In genomic region chr1:52231939-52232765, GRCm38 (mm10) we compare ENCODE assay signal across 8 mouse cellular contexts. TPM values are rescaled to one million over a fixed set of nuclear protein-coding genes. Genes with fewer than 3 reads are reported as not detected.
DNase-seq lines count a peak whose midpoint lies in the region; ATAC-seq and TF ChIP-seq lines count a peak whose summit lies in the region.

No protein-coding gene starts in this region.

- no peaks in the 10 kb centered on the region for H3K9me3 ChIP-seq in hindbrain, postnatal 0 days (ENCODE audit: low read length)

- peak; percentile 51 for ATAC-seq in hindbrain, postnatal 0 days
- ATAC-seq in megakaryocyte, adult 5-6 weeks (ENCODE audit: poor library complexity, severe bottlenecking) = peak; percentile 55

- under 1% methylated on average over 55 of the region's 69 CpGs for WGBS in hindbrain, postnatal 0 days

- no peaks in the 10 kb centered on the region for H3K27me3 ChIP-seq in hindbrain, postnatal 0 days (ENCODE audit: insufficient read depth, low read length)

- H3K4me2 ChIP-seq in hindbrain, postnatal 0 days (ENCODE audit: low read depth, low read length) = peak overlapping the region; percentile 75

- peak; percentile 20 for DNase-seq in WW6 (ENCODE audit: low read depth, low spot score)
- peak; percentile 62 to 73 for DNase-seq in cerebellum, postnatal 36 days
- DNase-seq in gastrocnemius, adult 18-20 months (ENCODE audit: low spot score) = peak; percentile 41
- peak; percentile 77 for DNase-seq in hindbrain, postnatal 0 days (ENCODE audit: low spot score)
- peak; percentile 44 to 51 for DNase-seq in left cerebral cortex, adult 8-10 months (ENCODE audit: low spot score in 2 of 2)
- DNase-seq in right cerebral cortex, adult 18-20 months = peak; percentile 71
- peak; percentile 55 for DNase-seq in urinary bladder, postnatal 14 days (ENCODE audit: low spot score)

- H3K4me1 ChIP-seq in hindbrain, postnatal 0 days (ENCODE audit: insufficient read depth, low read length) = 0 out of 2 replicates have a peak, but pooled peaks cover 4% of the 10 kb centered on the region

- peak overlapping the region; percentile 94 for H3K27ac ChIP-seq in hindbrain, postnatal 0 days

- peak overlapping the region; percentile 97 for H3K9ac ChIP-seq in hindbrain, postnatal 0 days (replicated peaks; ENCODE audit: low read length)

- H3K4me3 ChIP-seq in hindbrain, postnatal 0 days (ENCODE audit: low read length) = peak overlapping the region; percentile 76

- no peak for TF ChIP-seq CTCF in hindbrain, postnatal 0 days (IDR thresholded peaks at IDR 0.05; ENCODE audit: low read depth)

- no peaks in the 10 kb centered on the region for H3K36me3 ChIP-seq in hindbrain, postnatal 0 days (ENCODE audit: insufficient read depth, low read length)

RNA-seq across cellular contexts. Expression of gene Gls, which starts 0.9 kb away (rescaled TPM):
- total RNA-seq in gastrocnemius, adult 18-20 months (2021) = 10 to 100 TPM; 81.6 to 85.6 TPM
- 134 and 152 TPM in 2 replicates for total RNA-seq in hindbrain, postnatal 0 days (2014; rRNA removed)
- polyA plus RNA-seq in hindbrain, postnatal 0 days (2015; fragmentation: Nextera tagmentation; extraction: Ambion mirVana) = 24.7 and 25.7 TPM in 2 replicates
- 100 to 1,000 TPM; 305 to 350 (median 337) TPM for total RNA-seq in left cerebral cortex, adult 8-10 months (2022)
- 136 and 170 TPM in 2 replicates for total RNA-seq in megakaryocyte, adult 5-6 weeks (2015)
- total RNA-seq in megakaryocyte, adult 5-6 weeks (2017) = 118 and 133 TPM in 2 replicates

Comparison
In these comparisons a context has a peak if more than half of its experiments do, and no peak if none do; other contexts are left out.
1. Peak in every context shown above with its lines: DNase-seq, ATAC-seq, H3K4me3 ChIP-seq and H3K27ac ChIP-seq.
2. DNase-seq: peak in every context shown above with its lines; median percentile 77 in hindbrain, postnatal 0 days; 71 in right cerebral cortex, adult 18-20 months; 68 in cerebellum, postnatal 36 days; 55 in urinary bladder, postnatal 14 days; 48 in left cerebral cortex, adult 8-10 months; 41 in gastrocnemius, adult 18-20 months; 20 in WW6.